Mouse (Mus musculus) T-helper 2 cell (primary cell): ENCODE measurements at regions not wholly inside any gene's neighbourhood (a gene's known extent, or its start where the extent isn't known, plus 50 kb on each side); places are given as distances from the start of the nearest gene placed in this dataset.

Experiments
- in situ Hi-C: fragments of 300-600 bp; cut with MboI, MseI; formaldehyde crosslinking; loops from one replicate; pipeline ENCODE4 v1.15.1; 2025; ENCODE audit warnings: high pct_unique_total_duplicates

GRCm38 (mm10) chr13:97562241-97562640, 198.2 kb downstream of the Gm10260 start:
- in situ Hi-C loops, result no loop called here

- in situ Hi-C loops, result no loop called here
These were observed 199.6 kb downstream of the Gm10260 start for GRCm38 (mm10) chr13:97560789-97561188.

GRCm38 (mm10) chr13:97559611-97560385, 200.6 kb downstream of the Gm10260 start:
- in situ Hi-C loops, result no loop called here

- in situ Hi-C loops, result no loop called here
These were observed 201.5 kb downstream of the Gm10260 start for GRCm38 (mm10) chr13:97558884-97559283.

- in situ Hi-C loops, result no loop called here
These were observed 205.1 kb downstream of the Gm10260 start for GRCm38 (mm10) chr13:97555312-97555711.

- in situ Hi-C loops, result no loop called here
These were observed 205.8 kb downstream of the Gm10260 start for GRCm38 (mm10) chr13:97554601-97555000.

- in situ Hi-C loops, result no loop called here
These were observed 208.2 kb downstream of the Gm10260 start for GRCm38 (mm10) chr13:97552236-97552635.

GRCm38 (mm10) chr13:97550880-97551279, 209.6 kb downstream of the Gm10260 start:
- in situ Hi-C loops, result no loop called here

- in situ Hi-C loops, result no loop called here
These were observed 210.3 kb downstream of the Gm10260 start for GRCm38 (mm10) chr13:97550172-97550571.

- in situ Hi-C loops, result loop anchor here (25.0 kb wide), 1 partner anchor 937 kb away; no protein-coding TSS in a partner anchor
These were observed 211.0 kb downstream of the Gm10260 start for GRCm38 (mm10) chr13:97549384-97549783.

- in situ Hi-C loops, result loop anchor here (25.0 kb wide), 1 partner anchor 936 kb away; no protein-coding TSS in a partner anchor
These were observed 211.9 kb downstream of the Gm10260 start for GRCm38 (mm10) chr13:97548527-97548977.

GRCm38 (mm10) chr13:97546936-97547335, 213.5 kb downstream of the Gm10260 start:
- in situ Hi-C loops, result loop anchor here (25.0 kb wide), 1 partner anchor 935 kb away; no protein-coding TSS in a partner anchor

GRCm38 (mm10) chr13:97545971-97546454, 214.4 kb downstream of the Gm10260 start:
- in situ Hi-C loops, result loop anchor here (25.0 kb wide), 1 partner anchor 934 kb away; no protein-coding TSS in a partner anchor

GRCm38 (mm10) chr13:97539686-97540085, 220.7 kb downstream of the Gm10260 start:
- in situ Hi-C loops, result loop anchor here (5.0 to 25.0 kb wide), 2 partner anchors 658 to 927 kb away; no protein-coding TSS in a partner anchor

GRCm38 (mm10) chr13:97538441-97538840, 222.0 kb downstream of the Gm10260 start:
- in situ Hi-C loops, result loop anchor here (5.0 to 25.0 kb wide), 2 partner anchors 659 to 926 kb away; no protein-coding TSS in a partner anchor

- in situ Hi-C loops, result loop anchor here (5.0 to 25.0 kb wide), 2 partner anchors 660 to 925 kb away; no protein-coding TSS in a partner anchor
These were observed 222.7 kb downstream of the Gm10260 start for GRCm38 (mm10) chr13:97537686-97538085.

GRCm38 (mm10) chr13:97537206-97537605, 223.2 kb downstream of the Gm10260 start:
- in situ Hi-C loops, result loop anchor here (5.0 to 25.0 kb wide), 2 partner anchors 660 to 925 kb away; no protein-coding TSS in a partner anchor

- in situ Hi-C loops, result loop anchor here (25.0 kb wide), 1 partner anchor 922 kb away; no protein-coding TSS in a partner anchor
These were observed 226.4 kb downstream of the Gm10260 start for GRCm38 (mm10) chr13:97533896-97534666.

GRCm38 (mm10) chr13:97531181-97531580, 229.3 kb downstream of the Gm10260 start:
- in situ Hi-C loops, result loop anchor here (25.0 kb wide), 1 partner anchor 919 kb away; no protein-coding TSS in a partner anchor

- in situ Hi-C loops, result loop anchor here (25.0 kb wide), 1 partner anchor 918 kb away; no protein-coding TSS in a partner anchor
These were observed 229.9 kb downstream of the Gm10260 start for GRCm38 (mm10) chr13:97530570-97530969.

- in situ Hi-C loops, result loop anchor here (25.0 kb wide), 1 partner anchor 916 kb away; no protein-coding TSS in a partner anchor
These were observed 232.5 kb downstream of the Gm10260 start for GRCm38 (mm10) chr13:97527958-97528357.
